Mouse (Mus musculus) olfactory bulb, adult 2 months (tissue): ENCODE results near the gene Tradd.

Experiments used
- CTCF ChIP-seq: fragments of 200-500 bp; IDR thresholded peaks from 2 replicates; pipeline ENCODE4 v1.5.1; 2012; ENCODE audit warnings: low read depth, mild to moderate bottlenecking, low read length, moderate library complexity; ENCODE audit not compliant: insufficient read depth
- POLR2A ChIP-seq: fragments of 200-500 bp; IDR thresholded peaks from 2 replicates; pipeline ENCODE4 v1.6.1; 2012; ENCODE audit warnings: mild to moderate bottlenecking, low read depth, low read length, moderate library complexity; ENCODE audit not compliant: insufficient read depth

DNA sequence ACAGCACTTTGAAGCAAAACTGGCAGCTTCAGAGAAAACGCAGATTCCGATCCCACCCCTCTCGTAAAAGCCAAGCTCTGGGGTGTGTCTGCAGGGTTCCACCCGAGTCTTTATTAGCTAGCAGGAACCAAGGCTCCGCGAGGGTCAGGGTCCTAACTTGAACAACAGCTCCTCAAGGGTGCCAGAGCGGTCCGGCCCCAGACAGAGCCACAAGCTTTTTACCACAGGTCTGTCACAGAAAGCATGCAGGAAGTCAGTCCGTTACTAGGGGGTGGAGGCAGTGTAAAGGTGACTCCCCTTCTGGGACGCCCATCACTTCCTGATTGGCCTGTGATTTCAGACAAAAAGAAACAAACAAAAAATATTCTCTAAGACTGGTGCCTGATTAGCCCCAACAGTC is 719 bp upstream of the Tradd start:
- TF ChIP-seq CTCF (no peak), POLR2A (no peak)
